Mouse (Mus musculus) thymus, adult 2 months (tissue): Measurements from ENCODE around the gene Gpn3. TPM values are rescaled to one million over a fixed set of nuclear protein-coding genes. Genes with fewer than 3 reads are reported as not detected.

Experiments used
- DNase-seq: peaks from one replicate; pipeline ENCODE4 v3.0.0; 2021
- H3K27ac ChIP-seq: fragments of 200-500 bp; 2 replicates; pipeline ENCODE4 v1.5.1; 2012; ENCODE audit warnings: low read length, control low read depth; ENCODE audit not compliant: control insufficient read depth, insufficient read depth
- H3K27me3 ChIP-seq: fragments of 200-500 bp; 2 replicates; pipeline ENCODE4 v1.6.1; 2012; ENCODE audit warnings: mild to moderate bottlenecking, low read length, moderate library complexity, mixed read lengths; ENCODE audit not compliant: control insufficient read depth, insufficient read depth
- H3K36me3 ChIP-seq: fragments of 200-500 bp; 2 replicates; pipeline ENCODE4 v1.6.1; 2012; ENCODE audit warnings: mild to moderate bottlenecking, low read length, moderate library complexity; ENCODE audit not compliant: control insufficient read depth, insufficient read depth
- H3K4me1 ChIP-seq: fragments of 200-500 bp; replicated peaks from 2 replicates; pipeline ENCODE4 v1.6.1; 2012; ENCODE audit warnings: low read length; ENCODE audit not compliant: control insufficient read depth, insufficient read depth
- H3K4me3 ChIP-seq: fragments of 200-500 bp; 2 replicates; pipeline ENCODE4 v1.5.1; 2012; ENCODE audit warnings: mild to moderate bottlenecking, low read length, control low read depth, moderate library complexity; ENCODE audit not compliant: control insufficient read depth, insufficient read depth
- CTCF ChIP-seq: fragments of 200-500 bp; IDR thresholded peaks from 2 replicates; pipeline ENCODE4 v1.5.1; 2012; ENCODE audit warnings: mild to moderate bottlenecking, control low read depth, low read length, moderate library complexity, borderline replicate concordance; ENCODE audit not compliant: control insufficient read depth, poor library complexity, insufficient read depth; ENCODE audit errors: extremely low read depth
- POLR2A ChIP-seq: fragments of 200-500 bp; IDR thresholded peaks from 2 replicates; pipeline ENCODE4 v1.6.1; 2012; ENCODE audit warnings: mild to moderate bottlenecking, low read length, control low read depth, moderate library complexity; ENCODE audit not compliant: control insufficient read depth, poor library complexity, insufficient read depth; ENCODE audit errors: extremely low read depth
- WGBS: fragments of 180-500 bp; shearing (Covaris S2); methylation state at CpG from one replicate; pipeline ENCODE4 v1.1.7; 2018; 5-methylcytosine and 5-hydroxymethylcytosine counted together
- polyA plus RNA-seq: library from polyadenylated mRNA; depleted of rRNA; stranded (reverse); fragments of >200 nt; gene quantifications from 2 replicates; pipeline ENCODE4 v1.2.3, GENCODE M21; 2012

The Gpn3 gene
- polyA plus RNA-seq, 1 experiment, result 103 TPM

DNA sequence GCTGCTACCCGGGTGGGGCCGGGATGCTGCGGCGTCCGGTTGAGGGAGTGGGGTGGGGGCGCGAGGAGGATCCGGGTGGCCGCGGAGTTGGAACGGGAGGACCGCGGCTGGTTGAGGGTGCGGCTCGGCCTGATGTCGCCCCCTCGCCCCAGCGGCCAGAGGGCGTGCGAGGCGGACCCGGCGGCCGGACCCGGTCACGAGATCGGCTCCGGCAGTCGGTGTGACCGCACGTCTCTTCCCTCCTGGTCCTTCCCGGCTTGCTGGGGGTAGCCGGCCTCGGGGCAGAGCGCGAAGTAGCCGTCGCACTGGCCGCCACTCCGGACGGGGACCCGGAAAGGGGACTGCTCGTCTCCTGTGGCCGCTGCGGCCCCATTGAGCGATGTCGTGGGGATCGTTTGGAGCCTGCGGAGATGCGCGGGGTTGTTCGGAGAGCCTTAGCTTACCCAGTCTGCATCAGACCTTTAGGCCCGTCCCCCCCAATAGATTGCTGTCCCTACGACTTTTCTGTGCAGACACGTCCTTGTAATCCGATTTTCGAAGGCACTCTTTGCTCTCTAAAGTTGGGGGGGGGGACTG, 17.1 kb upstream of the Gpn3 start:
- H3K27me3 ChIP-seq, result no peaks in the 10 kb centered on the region
- H3K4me3 ChIP-seq, result peak overlapping the region; percentile 78
- WGBS, result under 1% methylated on average over 57 of the region's 57 CpGs
- H3K4me1 ChIP-seq, result peaks cover 6% of the 10 kb centered on the region
- DNase-seq, result no peak
- H3K27ac ChIP-seq, result no peak overlapping the region
- no peaks in the 10 kb centered on the region; the same call in 1 of the 2 replicates for H3K36me3 ChIP-seq
- TF ChIP-seq CTCF (no peak), POLR2A (no peak)

DNA sequence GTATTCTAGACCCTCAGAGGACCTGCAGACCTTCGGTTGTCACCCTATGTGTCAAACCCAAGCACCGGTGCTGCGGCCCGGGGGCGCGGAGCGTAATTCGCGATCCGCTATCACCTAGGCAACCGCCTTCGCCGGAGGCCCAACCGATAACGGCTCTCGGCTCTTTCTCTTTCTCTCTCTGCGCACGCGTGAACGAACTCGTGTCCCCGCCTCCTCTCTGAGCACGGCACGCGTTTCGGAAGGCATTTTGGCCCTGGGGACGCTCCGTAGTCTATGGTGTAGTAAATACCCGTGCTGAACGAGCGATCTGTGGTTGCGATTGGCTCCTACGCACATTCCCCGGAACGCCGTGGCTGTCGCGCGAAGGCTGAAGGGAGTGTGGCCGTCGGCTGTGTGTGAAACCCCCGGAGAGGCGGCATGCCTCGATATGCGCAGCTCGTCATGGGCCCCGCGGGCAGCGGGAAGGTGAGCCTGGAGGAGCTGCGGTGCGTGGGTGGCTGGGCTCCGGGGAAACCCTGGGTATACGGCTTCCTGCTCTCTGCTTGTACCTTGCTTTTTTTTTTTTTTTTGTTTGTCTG, 605 bp downstream of the Gpn3 start, which contains the start of gene Fam216a:
Fam216a (minus strand) TSS at position 173 of the 578 bp plus-strand sequence.
- Histone ChIP-seq H3K4me1 (peaks cover 2% of the 10 kb centered on the region; the same call in 1 of the 2 replicates), H3K27me3 (no peaks in the 10 kb centered on the region), H3K4me3 (peak within 1 kb of the TSS; percentile 91), H3K27ac (peak within 1 kb of the TSS; percentile 85), H3K36me3 (peaks cover 17% of the 10 kb centered on the region)
- WGBS, result under 1% methylated on average over 53 of the region's 53 CpGs
- TF ChIP-seq POLR2A (peak; percentile 54; the same call in 1 of the 2 replicates), CTCF (0 out of 2 replicates have a peak, but pooled peaks have one; percentile 47)
- peak; percentile 100 for DNase-seq

DNA sequence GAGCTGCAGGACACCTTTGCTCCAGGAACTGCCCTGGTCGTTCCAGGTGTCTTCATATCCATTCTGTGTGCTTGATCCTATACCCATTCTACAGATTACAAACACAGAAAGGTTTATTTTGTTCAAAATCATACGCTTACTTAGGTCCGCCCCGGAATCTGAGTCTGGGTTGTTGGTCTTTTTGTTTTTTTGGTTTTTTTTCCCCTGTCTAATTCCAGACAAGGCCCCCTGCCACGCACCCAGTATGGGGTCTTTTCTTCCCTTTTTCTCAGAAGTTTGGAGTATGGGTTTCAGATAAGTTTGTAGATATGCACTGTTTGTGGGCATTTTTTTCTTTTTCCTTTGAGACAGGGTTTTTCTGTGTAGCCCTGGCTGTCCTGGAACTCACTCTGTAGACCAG, 1.2 kb downstream of the Gpn3 start:
- Histone ChIP-seq H3K36me3 (peaks cover 11% of the 10 kb centered on the region), H3K4me3 (peak overlapping the region; percentile 66)
- 4% methylated on average over 5 of the region's 5 CpGs for WGBS

DNA sequence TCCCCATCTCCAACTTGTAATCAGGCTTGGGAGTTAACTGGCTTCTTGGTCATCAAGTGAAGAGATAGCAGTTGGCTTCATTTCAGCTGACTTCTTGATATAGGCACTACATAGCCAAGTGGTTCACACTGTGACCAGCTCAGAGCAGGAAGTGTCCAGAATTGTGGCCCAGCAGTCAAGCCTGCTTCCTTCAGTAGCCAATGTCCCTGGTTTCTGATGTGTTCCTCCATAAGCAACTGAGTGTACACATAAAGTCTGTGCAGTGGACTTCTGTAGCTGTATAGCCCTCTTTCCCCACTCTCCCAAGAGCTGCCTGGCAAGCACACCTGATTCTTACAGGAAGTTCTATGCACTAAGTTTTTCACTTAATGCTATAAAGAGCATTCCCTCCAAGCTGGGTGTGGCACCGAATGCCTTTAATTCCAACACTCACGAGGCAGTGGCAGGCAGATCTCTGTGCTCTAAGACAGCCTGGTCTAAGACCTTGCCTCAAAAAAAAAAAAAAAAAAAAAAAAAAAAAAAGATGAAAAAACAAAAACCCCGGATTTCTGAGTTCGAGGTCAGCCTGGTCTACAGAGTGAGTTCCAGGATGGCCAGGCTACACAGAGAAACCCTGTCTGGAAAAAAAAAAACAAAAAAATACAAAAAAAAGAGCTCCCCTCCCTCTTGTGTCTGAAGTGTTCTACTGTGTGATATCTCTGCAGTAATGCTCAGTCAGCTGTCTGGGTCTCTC, 5.6 kb downstream of the Gpn3 start:
- TF ChIP-seq POLR2A, result no peak
- no peak for TF ChIP-seq CTCF
- no peak overlapping the region for H3K27ac ChIP-seq
- H3K4me3 ChIP-seq, result no peak overlapping the region
- no peak for DNase-seq
- peaks cover 24% of the 10 kb centered on the region for H3K36me3 ChIP-seq
- H3K4me1 ChIP-seq, result no peaks in the 10 kb centered on the region; the same call in 1 of the 2 replicates
- no peaks in the 10 kb centered on the region for H3K27me3 ChIP-seq
- WGBS, result 91% methylated on average over 4 of the region's 4 CpGs

More for the DNA sequence above, 1.2 kb downstream of the Gpn3 start:
- TF ChIP-seq POLR2A, result no peak
- no peak for TF ChIP-seq CTCF
- no peak for DNase-seq
- Histone ChIP-seq H3K27me3 (no peaks in the 10 kb centered on the region), H3K4me1 (peaks cover 2% of the 10 kb centered on the region; the same call in 1 of the 2 replicates), H3K27ac (peak overlapping the region; percentile 63)

DNA sequence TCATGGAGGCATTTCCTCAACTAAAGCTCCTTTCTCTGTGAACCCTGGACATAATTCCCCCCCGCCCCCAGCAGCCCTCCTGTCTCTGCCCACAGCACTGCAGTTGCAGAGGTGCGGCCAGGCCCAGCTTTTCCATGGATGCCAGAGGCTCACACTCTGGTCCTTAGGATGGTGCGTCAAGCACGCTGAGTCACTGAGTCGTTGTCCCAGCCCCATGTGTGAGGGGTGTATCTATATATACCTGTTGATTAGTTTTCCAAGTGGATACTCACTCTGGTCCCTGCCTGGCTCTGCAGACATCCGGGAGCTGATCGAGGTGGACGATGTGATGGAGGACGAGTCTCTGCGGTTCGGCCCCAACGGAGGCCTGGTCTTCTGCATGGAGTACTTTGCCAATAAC, 6.5 kb downstream of the Gpn3 start:
- no peak overlapping the region for H3K4me3 ChIP-seq
- H3K36me3 ChIP-seq, result peaks cover 27% of the 10 kb centered on the region

DNA sequence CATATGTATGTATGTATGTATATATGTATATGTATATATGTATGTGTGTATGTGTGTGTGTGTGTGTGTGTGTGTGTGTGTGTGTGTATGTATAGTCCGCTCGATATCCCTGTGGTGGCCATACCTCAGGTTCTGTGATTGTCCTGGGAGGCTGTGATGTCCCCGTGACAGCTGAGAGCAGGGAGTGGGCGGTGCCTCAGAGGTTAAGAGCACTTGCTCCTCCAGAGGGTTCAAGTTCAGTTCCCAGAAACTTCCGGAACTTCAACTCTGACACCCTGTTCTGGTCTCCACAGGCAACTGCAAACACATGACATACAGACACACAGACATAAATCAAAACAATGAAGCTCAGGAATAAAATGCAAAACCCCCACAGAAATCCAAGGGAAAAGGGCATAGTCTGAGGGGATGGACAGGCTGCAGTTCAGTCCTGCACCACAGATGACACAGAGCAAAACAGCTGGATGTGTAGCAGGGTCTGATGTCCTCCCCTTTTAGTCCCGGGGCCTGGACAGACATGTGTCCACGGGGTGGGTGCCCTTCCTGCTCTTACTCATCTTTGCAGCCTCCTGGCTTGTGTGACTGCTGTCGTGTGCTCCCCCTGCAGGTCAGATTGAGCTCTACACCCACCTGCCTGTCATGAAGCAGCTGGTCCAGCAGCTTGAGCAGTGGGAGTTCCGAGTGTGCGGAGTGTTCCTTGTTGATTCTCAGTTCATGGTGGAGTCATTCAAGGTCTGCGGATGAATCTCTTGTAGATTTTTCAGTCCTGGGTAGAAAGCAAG, 7.9 kb downstream of the Gpn3 start:
- Histone ChIP-seq H3K27me3 (no peaks in the 10 kb centered on the region), H3K4me3 (no peak overlapping the region), H3K4me1 (no peaks in the 10 kb centered on the region), H3K36me3 (peaks cover 27% of the 10 kb centered on the region), H3K27ac (no peak overlapping the region)
- no peak for TF ChIP-seq POLR2A
- TF ChIP-seq CTCF, result peak; percentile 87
- peak; percentile 70 for DNase-seq
- 59% methylated on average over 11 of the region's 11 CpGs for WGBS

More for the DNA sequence above, 6.5 kb downstream of the Gpn3 start:
- TF ChIP-seq CTCF (no peak), POLR2A (no peak)
- WGBS, result 98% methylated on average over 12 of the region's 12 CpGs
- H3K27me3 ChIP-seq, result no peaks in the 10 kb centered on the region
- H3K27ac ChIP-seq, result no peak overlapping the region
- H3K4me1 ChIP-seq, result no peaks in the 10 kb centered on the region
- no peak for DNase-seq
